Mouse (Mus musculus): ENCODE data around the gene Gabra6. TPM values are rescaled to one million over a fixed set of nuclear protein-coding genes. Genes with fewer than 3 reads are reported as not detected.

Gabra6 gene
- 0.15 TPM in 1 of 2 replicates, not detected in the other for total RNA-seq (2014; rRNA removed)
- polyA plus RNA-seq (2015; fragmentation: Nextera tagmentation; extraction: Ambion mirVana): 0.18 TPM in 1 of 2 replicates, not detected in the other

DNA sequence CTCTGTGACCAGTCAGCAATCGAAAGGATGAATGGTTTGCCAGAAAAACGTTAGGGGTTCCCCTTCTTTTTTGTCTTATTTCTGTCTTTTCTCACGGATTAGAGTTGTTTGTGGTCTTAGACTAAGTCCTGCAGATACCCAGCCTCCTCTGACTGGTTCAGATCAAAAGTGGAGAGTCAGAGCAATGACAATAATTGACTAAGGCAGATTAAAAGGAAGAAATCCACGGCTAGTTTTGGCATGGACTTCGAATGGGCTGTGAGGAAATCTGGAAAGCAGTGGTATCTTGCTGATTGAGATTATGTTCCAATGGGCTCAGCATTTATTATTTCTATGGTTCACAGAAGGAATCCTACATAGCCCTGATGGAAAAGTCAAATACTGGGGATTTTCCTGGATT, at the start of gene Gabra6:
Gabra6 (minus strand) TSS at position 191 of the 400 bp plus-strand sequence.
- Histone ChIP-seq H3K36me3 (ENCODE audit: insufficient read depth) (no peaks in the 10 kb centered on the region), H3K4me3 (ENCODE audit: low read depth, low read length) (no peak within 1 kb of the TSS), H3K27me3 (ENCODE audit: insufficient read depth, low read length) (no peaks in the 10 kb centered on the region), H3K9me3 (ENCODE audit: low read length) (no peaks in the 10 kb centered on the region), H3K4me1 (ENCODE audit: insufficient read depth) (no peaks in the 10 kb centered on the region), H3K4me2 (ENCODE audit: low read depth) (no peak within 1 kb of the TSS), H3K9ac (no peak within 1 kb of the TSS), H3K27ac (ENCODE audit: low read depth, low read length) (no peak within 1 kb of the TSS)
- WGBS: 61% methylated on average over 5 of the region's 5 CpGs
- DNase-seq (no peak), ATAC-seq (no peak)
- TF ChIP-seq CTCF (IDR thresholded peaks at IDR 0.05; ENCODE audit: low read depth): no peak

DNA sequence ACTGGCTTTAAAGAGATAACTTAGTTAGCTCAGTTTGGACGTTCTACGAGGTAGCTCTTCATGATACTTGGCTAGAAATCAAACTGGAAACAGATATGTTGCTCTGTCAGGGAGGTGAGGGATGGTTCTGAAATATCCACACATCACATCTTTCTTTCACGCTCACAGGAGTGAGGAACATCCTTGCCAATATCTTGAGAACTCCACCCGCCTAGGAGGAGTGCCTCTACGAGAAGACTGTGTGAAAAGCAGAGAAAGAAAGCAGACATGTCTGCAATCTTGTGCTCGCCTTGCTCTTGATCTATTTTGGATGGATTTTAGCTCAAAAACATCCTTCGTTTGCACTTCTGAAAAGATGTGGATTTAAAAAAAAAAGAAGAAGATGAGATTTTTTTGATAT, 44.7 kb upstream of the Gabra6 start:
- ATAC-seq: no peak
- H3K36me3 ChIP-seq (ENCODE audit: insufficient read depth): no peaks in the 10 kb centered on the region

DNA sequence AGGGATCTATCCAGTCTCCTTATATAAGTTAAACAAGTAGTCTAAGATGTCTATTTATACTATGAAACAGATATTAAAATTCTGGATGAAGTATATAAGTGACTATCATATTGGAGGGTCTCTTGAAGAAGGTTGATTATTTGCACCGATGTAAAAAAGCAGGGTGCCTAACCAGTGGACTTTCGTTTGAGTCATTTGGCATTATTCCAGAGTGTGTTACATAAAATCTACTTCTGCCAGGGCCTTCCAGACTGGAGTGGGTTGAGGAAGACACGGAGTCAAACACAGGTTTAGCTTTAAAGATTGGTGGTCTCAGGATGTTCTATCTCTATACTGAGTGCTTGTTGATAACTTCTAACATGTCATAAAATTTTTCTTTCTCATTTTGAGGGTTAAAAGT, 11.2 kb upstream of the Gabra6 start:
- DNase-seq (no peak), ATAC-seq (no peak)
- Histone ChIP-seq H3K36me3 (ENCODE audit: insufficient read depth) (no peaks in the 10 kb centered on the region), H3K27me3 (ENCODE audit: insufficient read depth, low read length) (no peaks in the 10 kb centered on the region), H3K4me2 (ENCODE audit: low read depth) (no peak overlapping the region), H3K4me1 (ENCODE audit: insufficient read depth) (no peaks in the 10 kb centered on the region), H3K27ac (ENCODE audit: low read depth, low read length) (no peak overlapping the region), H3K9me3 (ENCODE audit: low read length) (no peaks in the 10 kb centered on the region), H3K9ac (no peak overlapping the region), H3K4me3 (ENCODE audit: low read depth, low read length) (no peak overlapping the region)
- TF ChIP-seq CTCF (IDR thresholded peaks at IDR 0.05; ENCODE audit: low read depth): no peak
- WGBS: 86% methylated on average over 3 of the region's 3 CpGs

More for the DNA sequence above, 44.7 kb upstream of the Gabra6 start:
- no peak overlapping the region for H3K4me2 ChIP-seq (ENCODE audit: low read depth)
- 78% methylated on average over 7 of the region's 7 CpGs for WGBS
- no peak overlapping the region for H3K27ac ChIP-seq (ENCODE audit: low read depth, low read length)
- no peak overlapping the region for H3K4me3 ChIP-seq (ENCODE audit: low read depth, low read length)
- no peaks in the 10 kb centered on the region for H3K9me3 ChIP-seq (ENCODE audit: low read length)
- no peak for DNase-seq
- no peak overlapping the region for H3K9ac ChIP-seq
- H3K4me1 ChIP-seq (ENCODE audit: insufficient read depth): no peaks in the 10 kb centered on the region
- H3K27me3 ChIP-seq (ENCODE audit: insufficient read depth, low read length): no peaks in the 10 kb centered on the region
- no peak for TF ChIP-seq CTCF (IDR thresholded peaks at IDR 0.05; ENCODE audit: low read depth)

DNA sequence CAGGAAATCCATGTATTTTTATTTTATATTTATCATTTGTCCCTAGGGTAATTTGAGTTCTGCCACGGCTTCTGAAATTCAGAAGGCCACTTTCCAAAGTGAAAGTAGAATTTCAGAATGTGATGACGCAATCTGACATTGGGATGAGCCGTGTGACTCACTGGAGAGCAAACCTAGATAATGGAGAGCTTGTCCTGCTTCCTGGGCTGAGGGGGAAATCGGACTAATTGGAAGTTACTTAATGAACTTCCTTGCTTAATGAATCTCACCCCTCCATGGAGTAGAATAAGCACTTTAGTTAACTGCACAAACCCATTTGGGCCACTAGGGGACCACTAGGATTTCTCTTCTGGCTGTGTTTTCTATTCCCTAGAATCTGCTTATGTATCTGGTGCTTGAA, 5.4 kb upstream of the Gabra6 start:
- H3K27me3 ChIP-seq (ENCODE audit: insufficient read depth, low read length): no peaks in the 10 kb centered on the region
- H3K36me3 ChIP-seq (ENCODE audit: insufficient read depth): no peaks in the 10 kb centered on the region
- no peaks in the 10 kb centered on the region for H3K4me1 ChIP-seq (ENCODE audit: insufficient read depth)
- 70% methylated on average over 4 of the region's 4 CpGs for WGBS
- H3K9me3 ChIP-seq (ENCODE audit: low read length): no peaks in the 10 kb centered on the region
- no peak overlapping the region for H3K4me3 ChIP-seq (ENCODE audit: low read depth, low read length)
- no peak overlapping the region for H3K9ac ChIP-seq
- no peak overlapping the region for H3K4me2 ChIP-seq (ENCODE audit: low read depth)
- no peak for ATAC-seq
- no peak for DNase-seq
- H3K27ac ChIP-seq (ENCODE audit: low read depth, low read length): no peak overlapping the region
- peak; percentile 8; the same call in 1 of the 2 replicates for TF ChIP-seq CTCF (IDR thresholded peaks at IDR 0.05; ENCODE audit: low read depth)

DNA sequence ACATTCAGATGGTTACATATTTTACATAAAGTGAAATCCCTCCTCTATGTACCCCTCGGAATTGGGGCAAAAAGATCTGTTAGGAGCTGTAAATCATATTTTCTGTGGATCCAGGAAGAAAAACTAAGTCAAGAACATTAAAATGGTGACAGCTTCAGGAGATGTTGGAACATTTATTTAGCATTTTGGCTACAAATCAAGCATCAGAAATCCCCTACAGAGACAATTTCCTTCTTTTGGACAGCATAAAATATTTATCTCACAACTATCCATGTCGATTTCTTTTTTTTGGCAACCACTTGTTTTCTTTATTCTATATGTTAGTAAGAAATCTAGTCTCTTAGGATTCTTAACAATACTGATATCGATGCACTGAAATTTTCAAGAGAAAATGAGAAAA, 688 bp upstream of the Gabra6 start:
- H3K4me2 ChIP-seq (ENCODE audit: low read depth): no peak overlapping the region
- no peak for DNase-seq
- no peaks in the 10 kb centered on the region for H3K36me3 ChIP-seq (ENCODE audit: insufficient read depth)
- TF ChIP-seq CTCF (IDR thresholded peaks at IDR 0.05; ENCODE audit: low read depth): no peak
- H3K27me3 ChIP-seq (ENCODE audit: insufficient read depth, low read length): no peaks in the 10 kb centered on the region
- H3K4me1 ChIP-seq (ENCODE audit: insufficient read depth): no peaks in the 10 kb centered on the region
- no peak overlapping the region for H3K27ac ChIP-seq (ENCODE audit: low read depth, low read length)
- H3K4me3 ChIP-seq (ENCODE audit: low read depth, low read length): no peak overlapping the region
- 85% methylated on average over 3 of the region's 3 CpGs for WGBS
- H3K9me3 ChIP-seq (ENCODE audit: low read length): no peaks in the 10 kb centered on the region
- no peak for ATAC-seq
- H3K9ac ChIP-seq: no peak overlapping the region

DNA sequence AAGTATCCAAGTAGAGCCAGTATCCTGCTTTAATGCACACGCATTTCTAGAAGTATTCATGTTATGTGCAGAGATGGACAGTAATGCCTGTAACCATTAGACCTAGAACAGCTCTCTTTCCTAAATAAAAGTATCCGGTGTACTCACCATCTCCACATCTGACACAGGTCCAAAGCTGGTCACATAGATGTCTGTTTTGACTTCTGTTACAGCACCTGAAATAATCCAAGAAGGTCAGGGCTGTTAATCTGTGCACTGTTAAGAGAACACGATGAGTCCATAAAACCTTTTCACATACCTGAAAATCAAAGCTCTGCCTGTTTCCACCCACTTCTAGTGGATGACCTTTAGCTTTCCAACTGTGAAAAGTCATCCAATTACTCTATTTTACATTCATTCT, 1.4 kb downstream of the Gabra6 start:
- Histone ChIP-seq H3K36me3 (ENCODE audit: insufficient read depth) (no peaks in the 10 kb centered on the region), H3K27ac (ENCODE audit: low read depth, low read length) (no peak overlapping the region), H3K9ac (no peak overlapping the region), H3K9me3 (ENCODE audit: low read length) (no peaks in the 10 kb centered on the region), H3K4me3 (ENCODE audit: low read depth, low read length) (no peak overlapping the region), H3K27me3 (ENCODE audit: insufficient read depth, low read length) (no peaks in the 10 kb centered on the region), H3K4me1 (ENCODE audit: insufficient read depth) (0 out of 2 replicates have a peak, but pooled peaks cover 5% of the 10 kb centered on the region), H3K4me2 (ENCODE audit: low read depth) (no peak overlapping the region)
- TF ChIP-seq CTCF (IDR thresholded peaks at IDR 0.05; ENCODE audit: low read depth): no peak
- no peak for ATAC-seq
- no peak for DNase-seq
- 90% methylated on average over 3 of the region's 3 CpGs for WGBS

DNA sequence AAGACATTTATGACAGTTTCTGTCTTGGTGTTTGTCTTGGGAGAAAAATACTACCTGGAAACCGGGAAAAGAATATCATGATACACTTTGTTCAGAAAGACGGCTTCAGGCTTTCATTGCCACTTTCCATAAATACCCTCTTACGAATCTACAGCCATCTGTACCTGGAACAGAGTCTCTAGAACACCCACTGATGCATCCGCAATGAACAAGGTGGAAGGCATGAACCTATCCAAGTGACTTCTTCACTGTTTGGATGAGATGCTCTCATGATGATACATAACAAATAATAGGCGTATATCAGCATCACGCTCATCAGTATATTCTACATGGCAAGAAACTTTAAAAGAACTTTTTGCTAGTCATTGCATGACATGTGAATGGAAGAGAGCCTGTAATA, 1.8 kb downstream of the Gabra6 start:
- Histone ChIP-seq H3K36me3 (ENCODE audit: insufficient read depth) (no peaks in the 10 kb centered on the region), H3K9ac (no peak overlapping the region), H3K9me3 (ENCODE audit: low read length) (no peaks in the 10 kb centered on the region), H3K4me3 (ENCODE audit: low read depth, low read length) (no peak overlapping the region), H3K4me1 (ENCODE audit: insufficient read depth) (0 out of 2 replicates have a peak, but pooled peaks cover 5% of the 10 kb centered on the region), H3K27ac (ENCODE audit: low read depth, low read length) (no peak overlapping the region), H3K27me3 (ENCODE audit: insufficient read depth, low read length) (no peaks in the 10 kb centered on the region), H3K4me2 (ENCODE audit: low read depth) (no peak overlapping the region)
- WGBS: 89% methylated on average over 6 of the region's 6 CpGs
- no peak for ATAC-seq
- TF ChIP-seq CTCF (IDR thresholded peaks at IDR 0.05; ENCODE audit: low read depth): no peak
- DNase-seq: no peak
